In genomic region chr6:131360693-131361092, GRCm38 (mm10) we compare ENCODE assay signal across 10 mouse cellular contexts. TPM values are rescaled to one million over a fixed set of nuclear protein-coding genes. Genes with fewer than 3 reads are reported as not detected.
DNase-seq lines count a peak whose midpoint lies in the region; ATAC-seq lines count a peak whose summit lies in the region.
"Had no signal": no experiment of that assay in that cellular context is flagged by ENCODE, and none has a peak within 500 bp of the region (broad histone marks: within the 10 kb centered on the region; RNA-seq: fewer than 3 reads in every experiment).

No protein-coding gene starts in this region.

- H3K36me3 ChIP-seq in lung, embryonic 15.5 days = peaks cover 21% of the 10 kb centered on the region; the same call in 1 of the 2 replicates
- peaks cover 18% of the 10 kb centered on the region for H3K36me3 ChIP-seq in neural tube, embryonic 13.5 days

- no peak overlapping the region for H3K9ac ChIP-seq in lung, embryonic 15.5 days
- no peak overlapping the region for H3K9ac ChIP-seq in neural tube, embryonic 13.5 days
- H3K9ac ChIP-seq: embryonic facial prominence, embryonic 13.5 days; midbrain, embryonic 12.5 days had no signal

- H3K27me3 ChIP-seq in lung, embryonic 15.5 days = no peaks in the 10 kb centered on the region
- H3K27me3 ChIP-seq in neural tube, embryonic 13.5 days = no peaks in the 10 kb centered on the region
- H3K27me3 ChIP-seq: embryonic facial prominence, embryonic 13.5 days; midbrain, embryonic 12.5 days had no signal

- no peaks in the 10 kb centered on the region for H3K4me1 ChIP-seq in lung, embryonic 15.5 days
- no peaks in the 10 kb centered on the region for H3K4me1 ChIP-seq in neural tube, embryonic 13.5 days (replicated peaks)
- H3K4me1 ChIP-seq: embryonic facial prominence, embryonic 13.5 days; midbrain, embryonic 12.5 days had no signal

- ATAC-seq in lung, embryonic 15.5 days (ENCODE audit: borderline replicate concordance, extremely low read depth, low FRiP score, low TSS enrichment) = peak; percentile 52; the same call in 1 of the 2 replicates
- ATAC-seq in granulocyte monocyte progenitor cell, adult 5-6 weeks (replicated peaks; ENCODE audit: poor library complexity, severe bottlenecking) = peak; percentile 65
- ATAC-seq in neural tube, embryonic 13.5 days (ENCODE audit: low read depth) = 0 out of 2 replicates have a peak, but pooled peaks have one; percentile 19

- no peaks in the 10 kb centered on the region for H3K9me3 ChIP-seq in lung, embryonic 15.5 days
- H3K9me3 ChIP-seq in neural tube, embryonic 13.5 days = no peaks in the 10 kb centered on the region
- H3K9me3 ChIP-seq: embryonic facial prominence, embryonic 13.5 days; midbrain, embryonic 12.5 days had no signal

- peak; percentile 49 for DNase-seq in adrenal gland, postnatal 14 days
- no peak for DNase-seq in adrenal gland, postnatal 25 days
- no peak for DNase-seq in lung, postnatal 36 days
- DNase-seq in yolk sac, embryonic 10.5 days (ENCODE audit: low spot score) = no peak
- DNase-seq in gastrocnemius, adult 8-10 months (ENCODE audit: low spot score in 2 of 2) = no peak

- H3K4me3 ChIP-seq in lung, embryonic 15.5 days = no peak overlapping the region
- H3K4me3 ChIP-seq in neural tube, embryonic 13.5 days = no peak overlapping the region
- H3K4me3 ChIP-seq: embryonic facial prominence, embryonic 13.5 days; midbrain, embryonic 12.5 days had no signal

- no peak overlapping the region for H3K4me2 ChIP-seq in lung, embryonic 15.5 days
- H3K4me2 ChIP-seq in neural tube, embryonic 13.5 days = no peak overlapping the region
- H3K4me2 ChIP-seq: embryonic facial prominence, embryonic 13.5 days; midbrain, embryonic 12.5 days had no signal

- 70% methylated on average over 5 of the region's 5 CpGs for WGBS in lung, embryonic 15.5 days
- WGBS in neural tube, embryonic 13.5 days = 76% methylated on average over 5 of the region's 5 CpGs

- no peak overlapping the region for H3K27ac ChIP-seq in lung, embryonic 15.5 days
- H3K27ac ChIP-seq in neural tube, embryonic 13.5 days (replicated peaks) = no peak overlapping the region
- H3K27ac ChIP-seq: embryonic facial prominence, embryonic 13.5 days; midbrain, embryonic 12.5 days had no signal

RNA-seq across cellular contexts. Expression of gene Styk1, which starts 7.3 kb away (rescaled TPM):
- 0.23 and 0.63 TPM in 2 replicates for total RNA-seq in adrenal gland, postnatal 14 days (2021)
- total RNA-seq in adrenal gland, postnatal 25 days (2021) = 0.73 TPM in 1 of 2 replicates, not detected in the other
- 0.98 and 2.1 TPM in 2 replicates for polyA plus RNA-seq in lung, embryonic 15.5 days (2015; fragmentation: Nextera tagmentation; extraction: Ambion mirVana)
- total RNA-seq in granulocyte monocyte progenitor cell, adult 5-6 weeks (2014; fragmentation: Nextera tagmentation) = 0.81 TPM in 1 of 2 replicates, not detected in the other
- total RNA-seq in granulocyte monocyte progenitor cell, adult 5-6 weeks (2017) = 0.04 TPM in 1 of 2 replicates, not detected in the other
- polyA plus RNA-seq in neural tube, embryonic 13.5 days (2015; fragmentation: Nextera tagmentation; extraction: Ambion mirVana) = 1.4 and 1.9 TPM in 2 replicates
- total RNA-seq in gastrocnemius, adult 8-10 months (2022) = 1 to 10 TPM in 1 of 4 experiments, under 1 TPM in 3; 0.31 to 1.2 (median 0.69) TPM

RNA-seq across cellular contexts. Expression of gene Ybx3, which starts 27.6 kb away (rescaled TPM):
- total RNA-seq in adrenal gland, postnatal 14 days (2021) = 249 and 280 TPM in 2 replicates
- 194 and 279 TPM in 2 replicates for total RNA-seq in adrenal gland, postnatal 25 days (2021)
- polyA plus RNA-seq in lung, embryonic 15.5 days (2015; fragmentation: Nextera tagmentation; extraction: Ambion mirVana) = 47.2 and 49.8 TPM in 2 replicates
- total RNA-seq in granulocyte monocyte progenitor cell, adult 5-6 weeks (2014; fragmentation: Nextera tagmentation) = 324 and 391 TPM in 2 replicates
- total RNA-seq in granulocyte monocyte progenitor cell, adult 5-6 weeks (2017) = 563 and 635 TPM in 2 replicates
- 19.8 and 24.5 TPM in 2 replicates for polyA plus RNA-seq in neural tube, embryonic 13.5 days (2015; fragmentation: Nextera tagmentation; extraction: Ambion mirVana)
- total RNA-seq in gastrocnemius, adult 8-10 months (2022) = 1,000 to 10,000 TPM; 1,961 to 2,457 (median 2,159) TPM
